Mouse (Mus musculus): ENCODE measurements around the gene Olfr71. TPM values are rescaled to one million over a fixed set of nuclear protein-coding genes. Genes with fewer than 3 reads are reported as not detected.
A peak's percentile ranks its signal among the peaks of the same experiment; 100 is the strongest.

Gene Olfr71
- polyA plus RNA-seq, 1 experiment from 2014 or later = not detected

DNA sequence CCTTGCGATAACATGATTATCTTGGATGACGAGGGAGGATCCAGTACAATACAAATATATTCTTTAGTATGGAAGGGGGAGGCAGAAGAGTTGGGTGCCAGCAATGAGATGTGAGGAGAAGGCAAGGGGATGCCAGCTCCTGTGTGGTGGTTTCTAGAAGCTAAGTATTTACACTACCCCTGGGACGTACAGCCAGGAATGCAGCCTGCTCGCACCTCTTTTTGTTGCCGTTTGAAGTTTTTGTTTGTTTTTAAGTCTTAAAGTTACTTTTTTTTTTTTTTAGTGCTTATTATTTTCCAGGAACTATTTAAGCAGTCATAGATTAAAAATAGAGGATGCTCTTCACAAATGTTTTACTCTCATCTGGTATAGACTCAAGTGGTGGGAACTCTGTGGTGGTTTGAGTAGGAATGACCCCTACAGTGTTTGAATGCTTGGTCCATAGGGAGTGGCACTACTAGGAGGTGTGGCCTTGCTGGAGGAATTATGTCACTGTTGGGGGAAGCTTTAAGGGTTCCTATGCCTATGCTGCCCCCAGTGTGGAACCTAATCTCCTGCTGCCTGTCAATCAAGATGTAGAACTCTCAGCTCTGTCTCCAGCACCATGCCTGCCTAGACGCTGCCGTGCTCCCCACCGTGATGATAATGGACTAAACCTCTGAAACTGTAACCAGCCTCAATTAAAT, 29.1 kb upstream of the Olfr71 start:
- H3K9me3 ChIP-seq (replicated peaks; ENCODE audit: low read length) = no peaks in the 10 kb centered on the region
- no peak overlapping the region for H3K9ac ChIP-seq (ENCODE audit: low read depth, low read length)
- H3K27ac ChIP-seq = no peak overlapping the region
- H3K4me3 ChIP-seq (replicated peaks; ENCODE audit: low read depth, low read length) = no peak overlapping the region
- no peaks in the 10 kb centered on the region for H3K27me3 ChIP-seq (ENCODE audit: insufficient read depth, low read length)
- no peak for TF ChIP-seq CTCF (IDR thresholded peaks at IDR 0.05; ENCODE audit: low read depth)
- 72% methylated on average over 8 of the region's 8 CpGs for WGBS
- ATAC-seq (replicated peaks; ENCODE audit: low FRiP score, low read depth) (no peak), DNase-seq (ENCODE audit: low spot score) (no peak)
- H3K4me2 ChIP-seq (ENCODE audit: low read length) = no peak overlapping the region
- H3K36me3 ChIP-seq (ENCODE audit: insufficient read depth, low read length) = no peaks in the 10 kb centered on the region
- H3K4me1 ChIP-seq (replicated peaks; ENCODE audit: insufficient read depth, low read length) = no peaks in the 10 kb centered on the region

DNA sequence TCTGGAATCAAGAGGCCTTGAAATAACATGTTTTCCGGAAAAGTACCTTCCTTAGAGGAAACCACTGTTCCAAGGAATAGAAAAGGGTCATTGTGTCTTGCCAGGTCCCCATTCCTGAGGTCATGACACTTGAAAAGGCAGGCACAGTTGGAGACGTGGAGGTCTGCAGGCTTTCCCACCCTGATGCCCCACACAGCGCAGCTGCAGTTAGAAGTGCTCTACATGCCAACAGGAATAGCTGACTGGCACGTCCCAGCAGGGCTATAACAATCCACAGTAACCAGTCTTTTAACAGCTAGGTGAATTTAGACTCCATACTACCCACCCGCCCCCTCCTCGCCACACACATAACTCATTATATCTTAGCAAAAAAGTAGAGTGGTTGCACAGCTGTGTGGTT, 27.1 kb upstream of the Olfr71 start:
- Histone ChIP-seq H3K9ac (ENCODE audit: low read depth, low read length) (no peak overlapping the region), H3K36me3 (ENCODE audit: insufficient read depth, low read length) (no peaks in the 10 kb centered on the region), H3K27ac (no peak overlapping the region), H3K27me3 (ENCODE audit: insufficient read depth, low read length) (no peaks in the 10 kb centered on the region), H3K4me2 (ENCODE audit: low read length) (no peak overlapping the region), H3K4me1 (replicated peaks; ENCODE audit: insufficient read depth, low read length) (no peaks in the 10 kb centered on the region), H3K9me3 (replicated peaks; ENCODE audit: low read length) (no peaks in the 10 kb centered on the region), H3K4me3 (replicated peaks; ENCODE audit: low read depth, low read length) (no peak overlapping the region)
- no peak for TF ChIP-seq CTCF (IDR thresholded peaks at IDR 0.05; ENCODE audit: low read depth)
- WGBS = 74% methylated on average over 6 of the region's 6 CpGs
- DNase-seq (ENCODE audit: low spot score) (no peak), ATAC-seq (replicated peaks; ENCODE audit: low FRiP score, low read depth) (no peak)

DNA sequence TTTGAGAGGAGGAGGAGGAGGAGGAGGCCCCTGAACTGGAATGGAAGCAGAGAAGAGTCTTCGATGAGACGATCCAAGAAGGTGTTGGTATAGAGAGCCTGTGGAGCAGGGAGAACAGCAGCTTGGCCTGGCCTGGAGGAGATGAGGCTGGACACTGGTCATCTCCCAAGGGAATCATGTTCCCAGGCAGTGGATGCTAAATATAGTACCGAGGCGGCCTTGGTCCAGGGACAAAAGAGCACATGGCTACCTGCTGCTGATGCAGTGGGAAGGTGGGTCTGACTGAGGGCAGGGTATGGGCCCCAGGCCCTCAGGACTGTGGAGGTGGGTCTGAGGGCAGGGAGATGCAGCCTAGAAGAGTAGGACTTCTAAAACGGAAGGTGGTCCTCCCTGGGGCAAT, 23.1 kb upstream of the Olfr71 start:
- DNase-seq (ENCODE audit: low spot score) = no peak
- Histone ChIP-seq H3K9me3 (replicated peaks; ENCODE audit: low read length) (no peaks in the 10 kb centered on the region), H3K27ac (no peak overlapping the region), H3K36me3 (ENCODE audit: insufficient read depth, low read length) (no peaks in the 10 kb centered on the region), H3K27me3 (ENCODE audit: insufficient read depth, low read length) (no peaks in the 10 kb centered on the region), H3K4me2 (ENCODE audit: low read length) (no peak overlapping the region), H3K9ac (ENCODE audit: low read depth, low read length) (no peak overlapping the region), H3K4me1 (replicated peaks; ENCODE audit: insufficient read depth, low read length) (peaks cover 20% of the 10 kb centered on the region), H3K4me3 (replicated peaks; ENCODE audit: low read depth, low read length) (no peak overlapping the region)
- ATAC-seq (replicated peaks; ENCODE audit: low FRiP score, low read depth) = no peak
- 77% methylated on average over 5 of the region's 5 CpGs for WGBS
- TF ChIP-seq CTCF (IDR thresholded peaks at IDR 0.05; ENCODE audit: low read depth) = no peak

- TF ChIP-seq CTCF (IDR thresholded peaks at IDR 0.05; ENCODE audit: low read depth) = no peak
- H3K9ac ChIP-seq (ENCODE audit: low read depth, low read length) = no peak overlapping the region
- ATAC-seq (replicated peaks; ENCODE audit: low FRiP score, low read depth) (no peak), DNase-seq (ENCODE audit: low spot score) (no peak)
- no peaks in the 10 kb centered on the region for H3K27me3 ChIP-seq (ENCODE audit: insufficient read depth, low read length)
- no peak overlapping the region for H3K27ac ChIP-seq
- no peak overlapping the region for H3K4me2 ChIP-seq (ENCODE audit: low read length)
- 9% methylated on average over 1 of the region's 1 CpGs for WGBS
- no peaks in the 10 kb centered on the region for H3K36me3 ChIP-seq (ENCODE audit: insufficient read depth, low read length)
- no peaks in the 10 kb centered on the region for H3K9me3 ChIP-seq (replicated peaks; ENCODE audit: low read length)
- H3K4me3 ChIP-seq (replicated peaks; ENCODE audit: low read depth, low read length) = no peak overlapping the region
- peaks cover 29% of the 10 kb centered on the region for H3K4me1 ChIP-seq (replicated peaks; ENCODE audit: insufficient read depth, low read length)
Measured at GRCm38 (mm10) chr4:43732171-43732570, 22.1 kb upstream of the Olfr71 start.

- DNase-seq (ENCODE audit: low spot score) (no peak), ATAC-seq (replicated peaks; ENCODE audit: low FRiP score, low read depth) (no peak)
- Histone ChIP-seq H3K27ac (peak overlapping the region; percentile 95), H3K4me1 (replicated peaks; ENCODE audit: insufficient read depth, low read length) (peaks cover 32% of the 10 kb centered on the region), H3K4me3 (replicated peaks; ENCODE audit: low read depth, low read length) (no peak overlapping the region), H3K9me3 (replicated peaks; ENCODE audit: low read length) (no peaks in the 10 kb centered on the region), H3K27me3 (ENCODE audit: insufficient read depth, low read length) (no peaks in the 10 kb centered on the region), H3K36me3 (ENCODE audit: insufficient read depth, low read length) (no peaks in the 10 kb centered on the region), H3K9ac (ENCODE audit: low read depth, low read length) (no peak overlapping the region), H3K4me2 (ENCODE audit: low read length) (no peak overlapping the region)
- peak; percentile 21; the same call in 1 of the 2 replicates for TF ChIP-seq CTCF (IDR thresholded peaks at IDR 0.05; ENCODE audit: low read depth)
- 62% methylated on average over 21 of the region's 21 CpGs for WGBS
Measured at GRCm38 (mm10) chr4:43730750-43731297, 20.8 kb upstream of the Olfr71 start.

- 55% methylated on average over 14 of the region's 14 CpGs for WGBS
- Histone ChIP-seq H3K4me1 (replicated peaks; ENCODE audit: insufficient read depth, low read length) (peaks cover 32% of the 10 kb centered on the region), H3K4me3 (replicated peaks; ENCODE audit: low read depth, low read length) (no peak within 1 kb of the TSS), H3K27ac (peak within 1 kb of the TSS; percentile 95), H3K9me3 (replicated peaks; ENCODE audit: low read length) (no peaks in the 10 kb centered on the region), H3K36me3 (ENCODE audit: insufficient read depth, low read length) (no peaks in the 10 kb centered on the region), H3K4me2 (ENCODE audit: low read length) (peak within 1 kb of the TSS; percentile 4; the same call in 1 of the 2 replicates), H3K9ac (ENCODE audit: low read depth, low read length) (no peak within 1 kb of the TSS), H3K27me3 (ENCODE audit: insufficient read depth, low read length) (no peaks in the 10 kb centered on the region)
- ATAC-seq (replicated peaks; ENCODE audit: low FRiP score, low read depth) (no peak), DNase-seq (ENCODE audit: low spot score) (peak; percentile 55)
- no peak for TF ChIP-seq CTCF (IDR thresholded peaks at IDR 0.05; ENCODE audit: low read depth)
Measured at GRCm38 (mm10) chr4:43729794-43730550, 19.9 kb upstream of the Olfr71 start, which contains the start of gene Spaar. Spaar (plus strand) TSS chr4:43730034.

Measured in kidney, postnatal 0 days (tissue).